Mouse (Mus musculus) embryonic fibroblast, embryonic 13.5 days (primary cell): ENCODE measurements around the gene Dnajc16.

ENCODE experiments used
- CTCF ChIP-seq: IDR thresholded peaks from 2 replicates; pipeline ENCODE4 v1.5.1; 2011; ENCODE audit warnings: mild to moderate bottlenecking, control low read depth, low read length, moderate library complexity, borderline replicate concordance; ENCODE audit not compliant: insufficient read depth
- POLR2A ChIP-seq: IDR thresholded peaks from 2 replicates; pipeline ENCODE4 v1.6.1; 2011; ENCODE audit warnings: low read depth, mild to moderate bottlenecking, control low read depth, low read length, moderate library complexity

DNA sequence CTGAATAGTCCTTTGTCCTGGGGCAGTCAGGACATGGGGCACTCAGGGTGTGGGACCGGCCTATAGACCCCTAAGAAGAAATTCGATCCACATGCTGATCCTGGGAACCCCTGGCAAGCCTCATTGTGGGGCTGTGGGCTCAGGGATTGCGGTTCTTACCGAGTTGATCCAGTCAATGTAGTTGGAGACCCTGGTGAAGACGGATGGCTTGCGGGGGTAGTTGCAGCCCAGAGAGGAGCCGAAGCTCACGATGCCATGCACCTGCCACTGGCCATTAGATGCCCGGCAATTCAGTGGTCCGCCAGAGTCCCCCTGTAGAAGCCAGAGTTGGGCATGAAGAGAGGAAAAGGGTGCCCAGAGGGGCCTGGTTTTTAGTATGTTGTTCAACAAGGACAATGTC is 27.0 kb upstream of the Dnajc16 start:
- TF ChIP-seq POLR2A (no peak), CTCF (no peak)
